Mouse (Mus musculus) ES-Bruce4 (cell line): Measurements from ENCODE around the gene Atp6v0a2.

Source experiments
- CTCF ChIP-seq: IDR thresholded peaks from one replicate; pipeline ENCODE4 v1.8.1; 2011; ENCODE audit warnings: low read depth, low read length
- EP300 ChIP-seq: IDR thresholded peaks from 2 replicates; pipeline ENCODE4 v1.6.1; 2011; ENCODE audit warnings: low read depth, low read length; ENCODE audit not compliant: insufficient read depth
- POLR2A ChIP-seq: IDR thresholded peaks from one replicate; pipeline ENCODE4 v1.8.1; 2011; ENCODE audit warnings: low read length; ENCODE audit not compliant: insufficient read depth

DNA sequence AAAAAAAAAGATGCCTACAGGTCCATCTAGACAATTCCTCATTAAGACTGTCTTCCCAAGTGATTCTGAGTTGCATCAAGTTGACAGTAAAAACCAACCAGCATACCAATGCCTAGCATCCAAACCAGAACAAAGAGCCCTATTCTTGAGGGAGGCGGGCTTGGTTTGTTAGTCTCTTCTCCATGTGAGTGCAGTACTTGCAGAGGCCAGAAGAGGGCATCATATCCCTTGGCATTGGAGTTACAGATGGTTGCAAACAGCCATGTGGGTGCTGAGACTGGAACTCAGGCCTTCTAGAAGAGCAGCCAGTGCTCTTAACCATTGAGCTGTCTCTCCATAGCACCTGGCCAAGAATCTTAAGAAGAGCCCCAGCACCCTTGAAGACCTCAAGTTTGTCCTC, 133.4 kb downstream of the Atp6v0a2 start:
- TF ChIP-seq CTCF (peak; percentile 23), EP300 (no peak), POLR2A (no peak)
